Mouse (Mus musculus) limb, embryonic 11.5 days (tissue): ENCODE measurements around the gene Gm21887. TPM values are rescaled to one million over a fixed set of nuclear protein-coding genes. Genes with fewer than 3 reads are reported as not detected.
"Not testable (repeated sequence)": the region's sequence is repeated elsewhere in the genome, so short reads cannot be mapped to it uniquely, and the experiment has no call there.

Experiments
- ATAC-seq: fragments of 200-750 bp; cut with Nextera tagmentation; 2 replicates; pipeline ENCODE4 v1.8.0; 2017; ENCODE audit warnings: low read depth; ENCODE audit not compliant: insufficient number of reproducible peaks, low FRiP score, low TSS enrichment
- DNase-seq: peaks from one replicate; pipeline ENCODE4 v3.0.0-alpha.2; 2015; ENCODE audit warnings: low spot score
- H3K27ac ChIP-seq: fragments of 300-500 bp; sonication (generic); replicated peaks from 2 replicates; pipeline ENCODE4 v1.5.1; 2014; ENCODE audit warnings: low read depth, mild to moderate bottlenecking, low read length
- H3K27me3 ChIP-seq: fragments of 300-500 bp; sonication (generic); 2 replicates; pipeline ENCODE4 v1.6.1; 2014; ENCODE audit warnings: mild to moderate bottlenecking, low read length, mixed read lengths; ENCODE audit not compliant: control insufficient read depth, insufficient read depth
- H3K36me3 ChIP-seq: fragments of 300-500 bp; sonication (generic); 2 replicates; pipeline ENCODE4 v1.6.1; 2014; ENCODE audit warnings: mild to moderate bottlenecking, low read length, moderate library complexity, mixed read lengths; ENCODE audit not compliant: control insufficient read depth, insufficient read depth
- H3K4me1 ChIP-seq: fragments of 300-500 bp; sonication (generic); 2 replicates; pipeline ENCODE4 v1.6.1; 2014; ENCODE audit warnings: low read length, mixed read lengths; ENCODE audit not compliant: control insufficient read depth, insufficient read depth
- H3K4me2 ChIP-seq: fragments of 300-500 bp; sonication (generic); 2 replicates; pipeline ENCODE4 v1.6.1; 2014; ENCODE audit warnings: low read depth, mild to moderate bottlenecking, moderate library complexity; ENCODE audit not compliant: severe bottlenecking
- H3K4me3 ChIP-seq: fragments of 300-500 bp; sonication (generic); 2 replicates; pipeline ENCODE4 v1.5.1; 2014; ENCODE audit warnings: low read depth, low read length
- H3K9ac ChIP-seq: fragments of 300-500 bp; sonication (generic); 2 replicates; pipeline ENCODE4 v1.6.1; 2014; ENCODE audit warnings: mild to moderate bottlenecking, low read length
- H3K9me3 ChIP-seq: fragments of 300-500 bp; sonication (generic); 2 replicates; pipeline ENCODE4 v1.6.1; 2016; ENCODE audit warnings: low read length; ENCODE audit not compliant: control insufficient read depth
- WGBS: fragments of 180-500 bp; shearing (Covaris S2); extraction: QIAGEN DNeasy Blood & Tissue Kit; methylation state at CpG from one replicate; pipeline ENCODE4 v1.1.7; 2014; 5-methylcytosine and 5-hydroxymethylcytosine counted together
- polyA plus RNA-seq: library from polyadenylated mRNA; unstranded; fragments of >200 nt; fragmentation: Nextera tagmentation; extraction: Ambion mirVana; gene quantifications from 2 replicates; pipeline ENCODE4 v1.2.1, GENCODE M21; 2014

Gm21887 gene
- polyA plus RNA-seq, 1 experiment from 2014 or later, result 244 TPM

- not testable (repeated sequence) for H3K4me2 ChIP-seq, H3K27ac ChIP-seq, H3K9ac ChIP-seq, DNase-seq, H3K4me3 ChIP-seq, H3K27me3 ChIP-seq, H3K4me1 ChIP-seq, ATAC-seq
- peaks cover 14% of the 10 kb centered on the region for H3K36me3 ChIP-seq
- WGBS, result 62% methylated on average over 1 of the region's 33 CpGs
- H3K9me3 ChIP-seq, result peaks cover 22% of the 10 kb centered on the region
These were observed 15.2 kb upstream of the Gm21887 start for GRCm38 (mm10) chrX:169994011-169994865.

- H3K4me1 ChIP-seq, H3K36me3 ChIP-seq, H3K9ac ChIP-seq, H3K27me3 ChIP-seq, H3K4me3 ChIP-seq, ATAC-seq, H3K27ac ChIP-seq, H3K4me2 ChIP-seq: not testable (repeated sequence)
- H3K9me3 ChIP-seq, result peaks cover 17% of the 10 kb centered on the region
- 36% methylated on average over 2 of the region's 2 CpGs for WGBS
- peak; percentile 34 for DNase-seq
These were observed 14.4 kb upstream of the Gm21887 start for GRCm38 (mm10) chrX:169994866-169995711.

- WGBS, result no CpG with 5 or more reads among the region's 17 CpGs
- H3K4me2 ChIP-seq, H3K27ac ChIP-seq, H3K4me3 ChIP-seq, ATAC-seq, H3K27me3 ChIP-seq, H3K4me1 ChIP-seq, H3K9ac ChIP-seq, H3K36me3 ChIP-seq: not testable (repeated sequence)
- peak; percentile 15 for DNase-seq
- peaks cover 17% of the 10 kb centered on the region for H3K9me3 ChIP-seq
These were observed 13.4 kb upstream of the Gm21887 start for GRCm38 (mm10) chrX:169995909-169996521.

- H3K4me3 ChIP-seq, DNase-seq, H3K4me2 ChIP-seq, H3K27me3 ChIP-seq, H3K4me1 ChIP-seq, H3K9ac ChIP-seq, H3K36me3 ChIP-seq, ATAC-seq, H3K27ac ChIP-seq: not testable (repeated sequence)
- peaks cover 18% of the 10 kb centered on the region for H3K9me3 ChIP-seq
- no CpG with 5 or more reads among the region's 46 CpGs for WGBS
These were observed 12.5 kb upstream of the Gm21887 start for GRCm38 (mm10) chrX:169996926-169997325.

GRCm38 (mm10) chrX:169997456-169997853 is 12.0 kb upstream of the Gm21887 start:
- H3K4me2 ChIP-seq, result peak overlapping the region; percentile 55
- H3K27me3 ChIP-seq, H3K4me1 ChIP-seq, H3K27ac ChIP-seq, DNase-seq, H3K36me3 ChIP-seq, H3K9ac ChIP-seq, ATAC-seq: not testable (repeated sequence)
- peak overlapping the region; percentile 28 for H3K4me3 ChIP-seq
- H3K9me3 ChIP-seq, result peaks cover 18% of the 10 kb centered on the region
- 34% methylated on average over 36 of the region's 40 CpGs for WGBS

- not testable (repeated sequence) for H3K27ac ChIP-seq
These were observed 11.5 kb upstream of the Gm21887 start for GRCm38 (mm10) chrX:169997854-169998456.

GRCm38 (mm10) chrX:169998559-169999219 is 10.8 kb upstream of the Gm21887 start:
- not testable (repeated sequence) for H3K4me2 ChIP-seq, H3K27me3 ChIP-seq, H3K4me3 ChIP-seq, H3K9ac ChIP-seq, H3K4me1 ChIP-seq, H3K27ac ChIP-seq, ATAC-seq, H3K36me3 ChIP-seq
- WGBS, result 42% methylated on average over 1 of the region's 4 CpGs
- peak; percentile 20 for DNase-seq
- peaks cover 14% of the 10 kb centered on the region for H3K9me3 ChIP-seq

More at GRCm38 (mm10) chrX:169997854-169998456, 11.5 kb upstream of the Gm21887 start:
- ATAC-seq (peak; percentile 88), DNase-seq (peak; percentile 50)
- not testable (repeated sequence) for H3K36me3 ChIP-seq, H3K27me3 ChIP-seq, H3K4me1 ChIP-seq, H3K9ac ChIP-seq
- H3K4me3 ChIP-seq, result peak overlapping the region; percentile 28
- 39% methylated on average over 8 of the region's 37 CpGs for WGBS
- H3K9me3 ChIP-seq, result peaks cover 14% of the 10 kb centered on the region
- H3K4me2 ChIP-seq, result peak overlapping the region; percentile 55
